Mouse (Mus musculus) frontal cortex, adult (tissue): ENCODE measurements around the gene Col12a1.
"Not testable (repeated sequence)": the region's sequence is repeated elsewhere in the genome, so short reads cannot be mapped to it uniquely, and the experiment has no call there.

Experiments used
- ATAC-seq: cut with Nextera tagmentation; 2 replicates; pipeline ENCODE4 v1.9.2; 2017; ENCODE audit warnings: mild to moderate bottlenecking, moderate library complexity, mixed read lengths; ENCODE audit not compliant: low TSS enrichment

The Col12a1 gene

GRCm38 (mm10) chr9:79689771-79690535 lies 28.7 kb downstream of the Col12a1 start:
- ATAC-seq, result no peak

- ATAC-seq, result no peak
These were observed 29.3 kb downstream of the Col12a1 start for GRCm38 (mm10) chr9:79689342-79689741.

- ATAC-seq, result no peak
These were observed 31.4 kb downstream of the Col12a1 start for GRCm38 (mm10) chr9:79687227-79687626.

DNA sequence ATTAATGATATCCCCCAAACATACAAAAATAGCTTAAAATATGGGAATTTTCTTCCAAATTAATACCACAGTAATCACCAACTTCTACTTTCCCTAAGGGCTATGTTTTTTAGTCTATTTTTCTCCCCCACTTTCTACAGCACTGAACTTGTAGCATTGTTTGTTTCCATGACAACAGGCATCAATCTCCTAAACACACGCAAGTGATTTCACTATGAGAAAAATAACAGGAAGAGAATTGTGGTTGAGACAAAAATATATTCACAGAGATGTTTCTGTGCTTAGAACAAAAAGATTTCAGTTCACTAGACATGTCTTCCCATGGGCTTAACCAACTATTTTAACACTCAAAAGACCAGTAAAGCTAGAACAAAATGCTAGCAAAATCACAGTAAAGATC lies 32.6 kb downstream of the Col12a1 start:
- ATAC-seq, result no peak

DNA sequence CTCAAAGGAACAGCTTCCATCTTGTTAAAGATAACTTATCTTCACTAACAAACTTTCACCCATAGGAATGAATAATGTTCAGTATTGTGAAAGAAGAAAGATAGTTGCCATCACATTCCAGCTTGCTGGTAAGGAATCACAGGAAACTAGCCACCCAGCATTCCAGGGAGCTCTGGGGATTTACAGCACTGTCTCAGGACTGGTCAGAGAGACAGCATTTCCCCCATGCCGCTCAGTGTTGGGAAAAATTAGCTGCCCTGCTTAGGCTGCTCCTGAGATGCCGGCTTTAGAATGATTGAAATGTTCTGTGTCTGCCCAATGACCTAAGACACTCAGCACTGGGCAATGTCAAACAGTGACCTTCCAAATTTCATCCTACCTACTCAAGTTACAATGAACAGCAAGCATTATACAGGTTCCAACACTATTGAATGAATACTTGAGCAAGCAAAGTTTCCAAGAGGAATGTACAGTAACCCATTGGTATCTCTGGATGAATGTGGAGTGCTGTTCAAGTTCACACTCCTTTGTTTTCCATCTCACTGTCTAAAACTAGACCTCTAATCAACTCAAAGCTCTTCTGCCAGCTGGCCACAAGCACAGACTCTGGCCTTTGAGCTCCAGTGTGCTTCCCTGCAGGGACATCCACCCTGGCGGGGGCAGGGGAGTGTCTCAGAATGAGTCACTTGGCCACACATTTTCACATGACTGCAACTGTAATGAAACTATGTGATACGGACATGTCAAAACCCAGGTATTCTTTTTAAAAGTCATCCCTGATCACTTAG lies 38.0 kb downstream of the Col12a1 start:
- ATAC-seq, result no peak

DNA sequence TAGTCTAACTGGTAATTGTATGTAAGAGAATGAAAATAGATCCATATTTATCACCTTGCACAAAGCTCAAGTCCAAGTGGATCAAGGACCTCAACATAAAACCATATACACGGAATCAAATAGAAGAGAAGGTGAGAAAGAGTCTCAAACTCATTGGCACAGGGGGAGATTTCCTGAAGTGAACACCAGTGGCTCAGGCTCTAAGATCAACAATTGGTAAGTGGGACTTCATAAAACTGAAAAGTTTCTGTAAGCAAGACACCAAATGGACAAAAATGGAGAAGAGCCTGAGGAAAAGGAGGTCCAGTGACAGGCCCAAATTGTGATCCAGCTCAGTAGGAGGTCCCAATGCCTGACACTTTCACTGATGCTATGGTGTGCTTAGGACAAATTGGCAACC lies 49.8 kb downstream of the Col12a1 start:
- not testable (repeated sequence) for ATAC-seq

DNA sequence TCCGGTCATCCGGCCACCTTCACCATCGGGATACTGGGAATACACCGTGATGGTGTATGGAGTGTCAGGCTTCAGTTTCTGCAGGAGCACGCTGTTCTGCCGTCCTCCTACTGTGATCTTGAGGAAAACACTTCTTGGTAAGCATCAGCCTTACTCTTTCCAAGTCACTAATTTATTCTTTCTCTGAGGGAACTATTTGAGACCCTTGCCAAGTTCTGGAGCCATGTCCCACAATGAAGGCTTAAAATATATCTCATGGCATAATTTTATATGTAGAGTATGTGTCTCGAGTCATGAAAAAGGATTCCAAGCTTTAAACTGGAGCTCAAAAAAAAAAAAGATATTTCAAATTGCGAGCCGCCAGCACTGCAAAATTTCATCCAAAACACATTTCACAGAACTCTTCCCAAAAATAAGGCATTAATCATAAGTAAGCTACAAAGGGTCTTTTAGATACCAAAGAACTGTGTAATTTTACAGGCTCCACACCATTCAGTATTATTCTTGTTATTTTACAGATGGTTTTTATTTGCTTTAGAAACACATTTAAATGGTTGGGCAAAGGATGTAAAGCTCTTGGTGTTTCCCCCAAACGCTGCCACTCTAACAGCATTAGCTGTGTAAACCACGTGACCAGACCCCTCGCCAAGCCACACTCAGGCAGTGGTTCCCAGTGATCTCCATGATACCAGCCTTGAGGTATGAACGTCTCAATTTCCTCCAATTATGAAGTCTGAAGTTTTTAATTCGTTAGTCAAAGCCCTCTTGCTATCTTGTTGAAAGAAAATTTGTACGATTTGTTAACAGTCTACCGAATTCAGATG lies 65.1 kb downstream of the Col12a1 start:
- ATAC-seq, result peak; percentile 91

DNA sequence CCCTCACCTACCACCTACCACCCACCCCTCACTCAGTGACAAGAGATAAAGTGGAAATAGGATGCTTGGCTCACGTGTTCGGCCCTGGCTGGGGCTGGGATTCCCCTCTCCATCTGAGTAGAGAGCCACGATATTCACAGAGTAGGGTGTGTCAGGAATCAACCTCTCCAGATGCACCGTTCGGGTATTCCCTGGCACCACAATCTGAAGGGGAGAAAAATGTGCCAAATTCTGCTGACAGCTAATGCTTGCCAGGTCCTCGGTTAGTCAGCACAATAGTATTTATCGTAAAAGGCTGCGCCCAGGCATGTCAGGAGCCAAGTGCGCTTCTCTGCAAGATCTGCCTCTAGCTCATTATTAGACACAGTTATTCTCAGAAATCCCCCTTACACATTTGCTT lies 70.0 kb downstream of the Col12a1 start:
- ATAC-seq, result no peak

- ATAC-seq, result no peak
These were observed 72.9 kb downstream of the Col12a1 start for GRCm38 (mm10) chr9:79645757-79646156.

DNA sequence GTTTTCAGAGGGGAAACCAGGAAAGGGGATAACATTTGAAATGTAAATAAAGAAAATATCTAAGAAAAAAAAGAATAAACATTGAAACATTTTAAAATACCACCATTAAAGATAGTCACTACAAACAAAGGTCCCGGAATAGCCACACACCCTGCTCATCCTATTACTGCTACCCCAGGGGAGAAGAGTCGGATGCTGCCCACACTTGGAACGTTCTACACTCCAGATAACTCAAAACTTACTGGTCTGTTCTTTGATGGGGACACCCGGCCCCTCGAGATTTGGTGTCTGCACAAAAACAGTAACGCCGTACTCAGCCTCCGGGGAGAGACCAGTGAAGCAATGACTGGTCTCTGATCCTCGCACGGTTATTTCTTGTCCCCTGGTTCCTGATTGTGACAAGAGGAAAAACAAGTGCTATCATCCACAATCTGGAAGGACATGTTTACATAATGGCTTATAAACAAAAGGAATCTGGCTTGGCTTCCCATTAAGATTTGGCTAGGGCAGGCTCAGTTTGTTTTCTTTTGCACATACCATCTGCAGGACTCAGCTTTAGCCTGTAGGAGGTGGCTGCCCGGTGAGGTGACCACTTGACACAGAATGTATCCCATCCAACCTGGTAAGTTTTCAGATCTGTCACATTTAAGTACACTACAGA lies 79.1 kb downstream of the Col12a1 start:
- ATAC-seq, result no peak

DNA sequence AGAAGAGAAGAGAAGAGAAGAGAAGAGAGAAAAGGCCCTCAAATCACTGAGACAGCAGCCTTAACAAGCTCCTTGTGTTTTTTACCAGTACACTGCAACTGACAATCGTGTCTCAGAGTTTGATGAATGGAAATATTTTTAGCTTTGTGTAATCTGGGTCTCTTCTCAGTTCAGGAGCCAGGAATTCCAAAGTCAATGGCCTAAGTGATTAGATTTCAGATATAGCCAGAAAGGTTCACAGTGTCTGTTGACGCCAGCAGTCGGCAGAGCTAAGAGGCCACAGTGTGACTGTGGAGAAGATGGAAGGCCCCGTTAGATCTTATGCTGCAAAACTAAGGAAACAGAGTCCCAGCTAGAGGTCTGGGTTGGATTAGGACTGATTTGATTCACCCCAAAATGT lies 80.8 kb downstream of the Col12a1 start:
- no peak for ATAC-seq

- ATAC-seq, result no peak
These were observed 84.6 kb downstream of the Col12a1 start for GRCm38 (mm10) chr9:79634076-79634475.

GRCm38 (mm10) chr9:79631186-79631585 lies 87.4 kb downstream of the Col12a1 start:
- no peak for ATAC-seq

DNA sequence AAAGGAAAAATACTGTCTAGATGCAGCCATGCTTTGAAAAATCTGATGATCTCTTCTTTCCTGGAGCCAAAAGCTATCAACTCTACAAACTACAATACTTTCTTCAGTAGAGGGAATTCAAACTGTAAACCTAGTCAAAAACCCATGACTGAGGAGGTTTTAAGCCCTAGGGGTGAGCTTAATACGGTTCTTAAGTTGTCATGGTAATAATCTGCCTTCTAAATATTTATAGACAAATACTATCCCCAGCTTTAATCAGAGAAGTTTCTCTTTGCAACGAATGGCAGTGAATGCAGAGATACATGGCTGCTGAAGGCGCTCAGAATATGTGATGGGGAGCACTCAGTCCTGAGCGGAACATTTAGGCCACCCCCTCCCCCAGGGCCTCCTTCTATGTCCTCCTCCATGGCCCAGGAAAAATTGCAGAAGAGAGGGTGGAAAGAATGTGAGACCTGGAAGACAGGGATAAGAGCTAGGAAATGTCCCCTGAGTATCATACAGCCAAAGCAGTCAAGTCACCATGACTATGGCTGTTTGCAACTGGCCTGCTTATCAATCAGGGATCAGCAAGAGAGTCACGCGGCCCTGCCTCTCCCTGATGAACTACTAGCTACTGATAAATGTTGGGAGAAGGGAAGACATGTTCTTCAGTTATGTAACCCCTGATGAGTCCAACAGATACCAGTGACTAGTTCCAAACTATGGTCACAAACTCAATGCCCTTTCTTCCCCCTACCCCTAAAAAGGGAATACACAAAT lies 99.6 kb downstream of the Col12a1 start:
- ATAC-seq, result no peak

DNA sequence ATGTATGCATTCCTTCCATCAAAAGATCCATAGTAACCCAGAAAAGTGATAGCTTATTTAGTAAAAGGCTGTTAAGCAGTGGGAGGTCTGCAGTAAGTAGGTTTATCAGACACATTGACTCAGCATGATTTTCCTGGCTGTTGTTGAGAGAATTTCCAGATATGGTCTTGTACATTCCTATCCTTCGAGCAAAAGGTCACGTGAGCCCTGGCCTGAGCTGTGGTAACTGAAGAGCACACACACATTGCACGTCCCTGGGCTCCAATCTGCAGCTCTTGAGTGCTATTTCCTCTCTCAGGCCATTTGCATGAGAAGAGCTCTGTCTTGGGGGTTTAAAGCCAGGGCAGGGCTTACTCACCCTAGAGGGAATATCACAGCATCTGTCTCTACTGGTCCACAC lies 101.3 kb downstream of the Col12a1 start:
- ATAC-seq, result no peak

DNA sequence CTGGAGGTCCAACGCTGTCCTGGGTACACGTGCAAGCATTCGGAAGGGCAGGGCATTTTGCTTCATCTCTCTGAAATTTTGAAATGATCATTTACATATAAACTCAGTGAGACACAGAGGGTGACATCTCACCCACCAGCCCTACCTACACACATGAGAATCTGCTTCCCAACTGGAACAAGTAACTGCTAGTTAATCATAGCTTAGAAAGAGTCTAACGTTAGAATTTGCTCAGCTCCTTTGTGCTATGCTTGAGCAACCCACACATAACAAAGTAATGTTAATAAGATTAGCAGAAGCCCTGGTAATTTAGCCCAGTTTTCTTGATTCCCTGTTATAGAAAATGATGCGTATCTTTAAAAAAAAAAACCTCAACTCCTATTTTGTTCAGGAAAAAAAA lies 102.6 kb downstream of the Col12a1 start:
- ATAC-seq, result peak; percentile 85

- no peak for ATAC-seq
These were observed 108.3 kb downstream of the Col12a1 start for GRCm38 (mm10) chr9:79610286-79610685.

- ATAC-seq, result no peak
These were observed 109.0 kb downstream of the Col12a1 start for GRCm38 (mm10) chr9:79609661-79610060.

DNA sequence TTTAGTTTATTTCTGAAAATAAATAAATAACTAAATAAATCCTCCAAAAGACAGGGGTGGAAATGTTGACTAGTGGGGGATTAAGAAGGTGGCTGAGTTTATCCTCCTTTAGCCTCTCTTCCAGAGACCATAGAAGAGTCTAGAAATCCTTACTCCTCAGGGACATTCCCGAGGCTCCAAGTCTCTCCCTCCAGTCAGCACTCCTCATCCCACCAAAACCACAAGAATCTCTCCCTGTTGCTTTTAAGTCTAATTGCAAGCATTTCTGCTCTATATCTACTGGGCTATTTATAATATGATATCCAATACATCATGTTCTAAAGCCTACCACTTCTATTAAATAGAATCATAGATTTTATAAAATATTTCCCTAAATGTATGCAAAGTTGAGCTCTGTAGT lies 109.8 kb downstream of the Col12a1 start:
- ATAC-seq, result no peak

GRCm38 (mm10) chr9:79608062-79608531 lies 110.5 kb downstream of the Col12a1 start:
- ATAC-seq, result no peak; the same call in 1 of the 2 replicates

DNA sequence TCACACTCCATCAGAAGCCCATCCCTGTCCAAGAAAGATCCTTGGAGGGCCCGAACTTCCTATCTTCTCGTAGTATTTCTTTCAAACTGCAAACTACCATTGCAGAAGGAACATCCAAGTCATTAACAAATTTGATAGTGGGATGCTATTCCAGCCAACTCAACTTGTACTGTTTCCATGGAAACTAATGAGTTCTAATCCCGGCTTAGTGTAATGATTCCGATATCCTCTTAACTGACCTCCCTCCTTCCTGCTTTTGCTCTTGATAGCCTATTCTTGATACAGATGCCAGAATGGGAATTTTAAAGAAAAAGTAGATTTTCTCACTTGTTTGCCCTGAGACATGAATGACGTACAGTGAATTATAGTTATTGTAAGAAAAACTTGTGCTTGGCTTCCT lies 112.5 kb downstream of the Col12a1 start:
- ATAC-seq, result no peak
